Mouse (Mus musculus): ENCODE measurements at regions not wholly inside any gene's neighbourhood (a gene's known extent, or its start where the extent isn't known, plus 50 kb on each side); places are given as distances from the start of the nearest gene placed in this dataset.

DNA sequence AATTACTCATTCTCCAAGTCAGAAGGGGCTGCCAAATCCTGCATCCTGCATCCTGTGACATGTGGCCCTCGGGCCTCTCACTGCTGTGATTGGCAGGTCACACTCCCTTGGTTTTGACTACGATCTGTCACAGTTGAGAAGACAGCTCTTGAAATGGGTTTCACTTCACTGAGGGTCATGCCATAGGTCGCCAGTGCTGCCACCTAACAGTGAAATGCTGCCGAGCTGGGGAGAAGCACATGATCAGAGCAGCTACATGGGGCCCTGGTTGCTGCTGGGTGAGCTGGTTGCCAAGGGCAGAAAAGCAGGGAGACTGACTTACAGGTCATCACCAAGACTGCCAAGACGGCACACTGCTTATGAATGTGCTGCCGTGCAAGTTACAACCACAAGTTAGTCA, 178.3 kb downstream of the Faxc start:
- TF ChIP-seq UBTF (IDR thresholded peaks at IDR 0.05; ENCODE audit: borderline replicate concordance, insufficient read depth, low read depth, low read length) (no peak), TCF12 (IDR thresholded peaks at IDR 0.05; ENCODE audit: low read depth, low read length) (no peak), CTCF (IDR thresholded peaks at IDR 0.05 in 2 of 3, conservative IDR thresholded peaks at IDR 0.05 in 1 of 3; ENCODE audit: control insufficient read depth in 1 of 3, insufficient read depth in 1 of 3, low read depth in 2 of 3, low read length in 3 of 3, poor library complexity in 1 of 3, severe bottlenecking in 1 of 3) (no peak), BHLHE40 (IDR thresholded peaks at IDR 0.05; ENCODE audit: borderline replicate concordance, low read depth, low read length) (no peak)
- Histone ChIP-seq H3K4me1 (ENCODE audit: control insufficient read depth in 1 of 2, insufficient read depth in 2 of 2, low read length in 2 of 2) (no peaks in the 10 kb centered on the region), H3K36me3 (ENCODE audit: control insufficient read depth in 1 of 2, insufficient read depth in 2 of 2, low read length in 2 of 2) (no peaks in the 10 kb centered on the region), H3K4me3 (ENCODE audit: control insufficient read depth in 1 of 2, insufficient read depth in 1 of 2, low read depth in 2 of 2, low read length in 2 of 2) (no peak overlapping the region), H3K27me3 (ENCODE audit: control insufficient read depth in 1 of 2, insufficient read depth in 2 of 2, low read length in 2 of 2) (no peaks in the 10 kb centered on the region), H3K27ac (ENCODE audit: control insufficient read depth, low read depth, low read length) (no peak overlapping the region), H3K9me3 (replicated peaks; ENCODE audit: insufficient read depth, low read length) (no peaks in the 10 kb centered on the region), H3K79me2 (ENCODE audit: control insufficient read depth, insufficient read depth, low read length, poor library complexity) (no peaks in the 10 kb centered on the region), H3K9ac (ENCODE audit: control insufficient read depth, low read depth, low read length, poor library complexity, severe bottlenecking) (no peak overlapping the region)
- no peak for DNase-seq (ENCODE audit: low read depth, low spot score)

DNA sequence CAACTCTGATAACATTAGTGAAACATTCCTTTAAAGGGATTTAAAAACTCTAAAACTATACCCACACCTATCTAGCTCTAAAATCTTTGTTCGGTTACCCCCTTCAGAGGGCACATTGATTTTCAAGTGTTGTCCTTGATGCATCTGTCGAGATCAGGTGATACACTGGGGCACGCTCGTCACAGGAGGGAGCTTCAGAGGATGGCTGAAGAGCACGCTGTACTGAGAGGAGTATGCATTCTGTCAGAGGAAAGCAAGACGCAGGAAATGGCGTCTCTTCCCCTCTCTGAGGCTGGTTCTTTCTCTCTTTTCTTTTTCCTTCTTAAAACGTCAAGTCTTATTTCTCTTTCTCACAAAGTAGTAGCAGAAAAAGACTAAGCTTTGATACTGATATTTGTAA, 179.3 kb downstream of the Faxc start:
- H3K9me3 ChIP-seq (replicated peaks; ENCODE audit: insufficient read depth, low read length), result no peaks in the 10 kb centered on the region
- TF ChIP-seq ZMIZ1 (IDR thresholded peaks at IDR 0.05; ENCODE audit: low read depth, low read length) (no peak), MXI1 (IDR thresholded peaks at IDR 0.05; ENCODE audit: low read depth, low read length) (no peak), BHLHE40 (IDR thresholded peaks at IDR 0.05; ENCODE audit: borderline replicate concordance, low read depth, low read length) (no peak), SIN3A (IDR thresholded peaks at IDR 0.05; ENCODE audit: low read length) (no peak), UBTF (IDR thresholded peaks at IDR 0.05; ENCODE audit: borderline replicate concordance, insufficient read depth, low read depth, low read length) (no peak), E2F4 (IDR thresholded peaks at IDR 0.05; ENCODE audit: borderline replicate concordance, low read depth, low read length) (no peak), MYC (IDR thresholded peaks at IDR 0.05; ENCODE audit: low read depth, low read length) (no peak), MAZ (IDR thresholded peaks at IDR 0.05; ENCODE audit: low read depth, low read length) (no peak)
- no peak overlapping the region for H3K27ac ChIP-seq (ENCODE audit: control insufficient read depth, low read depth, low read length)
- H3K27me3 ChIP-seq (ENCODE audit: control insufficient read depth in 1 of 2, insufficient read depth in 2 of 2, low read length in 2 of 2), result no peaks in the 10 kb centered on the region
- H3K36me3 ChIP-seq (ENCODE audit: control insufficient read depth in 1 of 2, insufficient read depth in 2 of 2, low read length in 2 of 2), result no peaks in the 10 kb centered on the region
- no peak overlapping the region for H3K4me3 ChIP-seq (ENCODE audit: control insufficient read depth in 1 of 2, insufficient read depth in 1 of 2, low read depth in 2 of 2, low read length in 2 of 2)
- no peak overlapping the region for H3K9ac ChIP-seq (ENCODE audit: control insufficient read depth, low read depth, low read length, poor library complexity, severe bottlenecking)
- H3K79me2 ChIP-seq (ENCODE audit: control insufficient read depth, insufficient read depth, low read length, poor library complexity), result no peaks in the 10 kb centered on the region
- H3K4me1 ChIP-seq (ENCODE audit: control insufficient read depth in 1 of 2, insufficient read depth in 2 of 2, low read length in 2 of 2), result no peaks in the 10 kb centered on the region
- no peak for DNase-seq (ENCODE audit: low read depth, low spot score)

DNA sequence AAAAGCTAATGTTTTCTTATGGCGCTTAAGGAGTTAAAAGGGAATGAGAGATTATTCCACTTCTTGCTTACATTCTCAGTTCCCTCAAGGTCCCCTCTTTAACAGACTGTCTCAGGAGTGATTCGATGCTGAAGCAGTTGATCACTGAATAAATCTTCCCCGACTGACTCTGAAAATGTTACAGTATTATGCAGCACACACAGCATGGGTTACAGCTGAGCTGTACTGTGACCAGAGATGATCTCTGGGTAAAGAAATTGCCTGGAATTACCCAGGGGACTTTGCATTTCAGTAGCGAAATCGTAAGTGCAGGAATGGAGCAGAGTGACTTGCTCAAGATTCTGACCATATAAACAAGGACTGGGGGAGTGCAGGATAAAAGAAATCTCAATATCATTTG, 181.1 kb downstream of the Faxc start:
- Histone ChIP-seq H3K9me3 (replicated peaks; ENCODE audit: insufficient read depth, low read length) (no peaks in the 10 kb centered on the region), H3K4me3 (ENCODE audit: control insufficient read depth in 1 of 2, insufficient read depth in 1 of 2, low read depth in 2 of 2, low read length in 2 of 2) (no peak overlapping the region), H3K79me2 (ENCODE audit: control insufficient read depth, insufficient read depth, low read length, poor library complexity) (no peaks in the 10 kb centered on the region), H3K27ac (ENCODE audit: control insufficient read depth, low read depth, low read length) (no peak overlapping the region), H3K36me3 (ENCODE audit: control insufficient read depth in 1 of 2, insufficient read depth in 2 of 2, low read length in 2 of 2) (no peaks in the 10 kb centered on the region), H3K27me3 (ENCODE audit: control insufficient read depth in 1 of 2, insufficient read depth in 2 of 2, low read length in 2 of 2) (no peaks in the 10 kb centered on the region), H3K9ac (ENCODE audit: control insufficient read depth, low read depth, low read length, poor library complexity, severe bottlenecking) (no peak overlapping the region), H3K4me1 (ENCODE audit: control insufficient read depth in 1 of 2, insufficient read depth in 2 of 2, low read length in 2 of 2) (no peaks in the 10 kb centered on the region)
- TF ChIP-seq ZKSCAN1 (IDR thresholded peaks at IDR 0.05; ENCODE audit: low read depth, low read length), result no peak
- TF ChIP-seq GABPA (IDR thresholded peaks at IDR 0.05; ENCODE audit: low read depth, low read length), result no peak
- TF ChIP-seq MAFK (IDR thresholded peaks at IDR 0.05; ENCODE audit: borderline replicate concordance, low read depth, low read length), result no peak
- no peak for DNase-seq (ENCODE audit: low read depth, low spot score)

Measured in MEL (cell line).